ENCODE assay signal across 12 mouse cellular contexts in genomic region chr11:88560634-88561033, GRCm38 (mm10).
DNase-seq lines count a peak whose midpoint lies in the region; ATAC-seq and TF ChIP-seq lines count a peak whose summit lies in the region.
"Had no signal": no experiment of that assay in that cellular context is flagged by ENCODE, and none has a peak within 500 bp of the region (broad histone marks: within the 10 kb centered on the region; RNA-seq: fewer than 3 reads in every experiment).

No protein-coding gene starts in this region.

- peak overlapping the region; percentile 32; the same call in 1 of the 2 replicates for H3K4me2 ChIP-seq in heart, embryonic 16.5 days (ENCODE audit: low read depth, low read length)
- H3K4me2 ChIP-seq in midbrain, embryonic 11.5 days: no peak overlapping the region
- no peak overlapping the region for H3K4me2 ChIP-seq in midbrain, embryonic 16.5 days (ENCODE audit: low read length)
- H3K4me2 ChIP-seq in hindbrain, embryonic 15.5 days: no peak overlapping the region
- no peak overlapping the region for H3K4me2 ChIP-seq in stomach, embryonic 16.5 days (ENCODE audit: low read depth, low read length)

- H3K27me3 ChIP-seq in heart, embryonic 16.5 days (ENCODE audit: control insufficient read depth, insufficient read depth, low read length): no peaks in the 10 kb centered on the region
- no peaks in the 10 kb centered on the region for H3K27me3 ChIP-seq in midbrain, embryonic 11.5 days (ENCODE audit: control insufficient read depth, insufficient read depth, low read length)
- H3K27me3 ChIP-seq in midbrain, embryonic 16.5 days (ENCODE audit: control insufficient read depth, insufficient read depth, low read depth, low read length): no peaks in the 10 kb centered on the region
- H3K27me3 ChIP-seq in hindbrain, embryonic 15.5 days: no peaks in the 10 kb centered on the region
- no peaks in the 10 kb centered on the region for H3K27me3 ChIP-seq in stomach, embryonic 16.5 days (ENCODE audit: control insufficient read depth, insufficient read depth, low read length)
- no peaks in the 10 kb centered on the region for H3K27me3 ChIP-seq in thymus, adult 2 months (ENCODE audit: control insufficient read depth, insufficient read depth, low read length)
- H3K27me3 ChIP-seq: CH12.LX had no signal

- no peak for TF ChIP-seq POLR2A in thymus, adult 2 months (IDR thresholded peaks at IDR 0.05; ENCODE audit: control insufficient read depth, extremely low read depth, insufficient read depth, low read length, poor library complexity)

- DNase-seq in heart, postnatal 36 days: no peak
- DNase-seq in midbrain, embryonic 11.5 days (ENCODE audit: low spot score, missing footprints): peak; percentile 87
- no peak for DNase-seq in thymus, adult 2 months
- DNase-seq in adrenal gland, adult 8-10 months: no peak
- DNase-seq: forebrain, postnatal 0 days; thymus, postnatal 25 days had no signal

- H3K36me3 ChIP-seq in heart, embryonic 16.5 days (ENCODE audit: control insufficient read depth, insufficient read depth): no peaks in the 10 kb centered on the region
- peaks cover 2% of the 10 kb centered on the region; the same call in 1 of the 2 replicates for H3K36me3 ChIP-seq in midbrain, embryonic 11.5 days (ENCODE audit: control insufficient read depth, insufficient read depth, low read length)
- H3K36me3 ChIP-seq in midbrain, embryonic 16.5 days (ENCODE audit: control insufficient read depth, insufficient read depth, low read length): no peaks in the 10 kb centered on the region
- H3K36me3 ChIP-seq in hindbrain, embryonic 15.5 days: no peaks in the 10 kb centered on the region
- no peaks in the 10 kb centered on the region for H3K36me3 ChIP-seq in stomach, embryonic 16.5 days (ENCODE audit: control insufficient read depth, insufficient read depth, low read length)
- H3K36me3 ChIP-seq in thymus, adult 2 months (ENCODE audit: control insufficient read depth, insufficient read depth, low read length): no peaks in the 10 kb centered on the region

- H3K9me3 ChIP-seq in heart, embryonic 16.5 days (replicated peaks; ENCODE audit: control insufficient read depth, low read length): no peaks in the 10 kb centered on the region
- H3K9me3 ChIP-seq in midbrain, embryonic 11.5 days (ENCODE audit: control insufficient read depth, low read length): no peaks in the 10 kb centered on the region
- H3K9me3 ChIP-seq in midbrain, embryonic 16.5 days (replicated peaks; ENCODE audit: control insufficient read depth, low read length, poor library complexity, severe bottlenecking): no peaks in the 10 kb centered on the region
- H3K9me3 ChIP-seq in hindbrain, embryonic 15.5 days: no peaks in the 10 kb centered on the region
- H3K9me3 ChIP-seq in stomach, embryonic 16.5 days (replicated peaks; ENCODE audit: control insufficient read depth, low read length): no peaks in the 10 kb centered on the region

- H3K9ac ChIP-seq in heart, embryonic 16.5 days (ENCODE audit: low read length): peak overlapping the region; percentile 60
- no peak overlapping the region for H3K9ac ChIP-seq in midbrain, embryonic 11.5 days (ENCODE audit: low read length)
- no peak overlapping the region for H3K9ac ChIP-seq in midbrain, embryonic 16.5 days (ENCODE audit: low read depth, low read length)
- no peak overlapping the region for H3K9ac ChIP-seq in hindbrain, embryonic 15.5 days
- peak overlapping the region; percentile 56; the same call in 1 of the 2 replicates for H3K9ac ChIP-seq in stomach, embryonic 16.5 days (ENCODE audit: low read length)
- H3K9ac ChIP-seq: forebrain, postnatal 0 days had no signal

- H3K4me3 ChIP-seq in heart, embryonic 16.5 days (ENCODE audit: low read length): no peak overlapping the region
- no peak overlapping the region for H3K4me3 ChIP-seq in midbrain, embryonic 11.5 days (ENCODE audit: low read depth, low read length)
- H3K4me3 ChIP-seq in midbrain, embryonic 16.5 days (ENCODE audit: low read depth, low read length): no peak overlapping the region
- H3K4me3 ChIP-seq in hindbrain, embryonic 15.5 days: no peak overlapping the region
- no peak overlapping the region for H3K4me3 ChIP-seq in stomach, embryonic 16.5 days (replicated peaks; ENCODE audit: low read length)
- H3K4me3 ChIP-seq in thymus, adult 2 months (ENCODE audit: control insufficient read depth, insufficient read depth, low read length): no peak overlapping the region

- peak overlapping the region; percentile 91 for H3K27ac ChIP-seq in heart, embryonic 16.5 days (ENCODE audit: low read length)
- peak overlapping the region; percentile 59; the same call in 1 of the 2 replicates for H3K27ac ChIP-seq in midbrain, embryonic 11.5 days (ENCODE audit: low read depth, low read length)
- H3K27ac ChIP-seq in midbrain, embryonic 16.5 days (ENCODE audit: low read length): no peak overlapping the region
- H3K27ac ChIP-seq in hindbrain, embryonic 15.5 days (replicated peaks): peak overlapping the region; percentile 60; the same call in 1 of the 2 replicates
- H3K27ac ChIP-seq in stomach, embryonic 16.5 days (ENCODE audit: low read length): peak overlapping the region; percentile 48; the same call in 1 of the 2 replicates
- no peak overlapping the region for H3K27ac ChIP-seq in thymus, adult 2 months (ENCODE audit: control insufficient read depth, insufficient read depth, low read length)
- H3K27ac ChIP-seq: macrophage had no signal

- WGBS in heart, embryonic 16.5 days: 48% methylated on average over 9 of the region's 9 CpGs
- WGBS in midbrain, embryonic 11.5 days: 63% methylated on average over 9 of the region's 9 CpGs
- 67% methylated on average over 9 of the region's 9 CpGs for WGBS in midbrain, embryonic 16.5 days
- 59% methylated on average over 9 of the region's 9 CpGs for WGBS in hindbrain, embryonic 15.5 days
- WGBS in stomach, embryonic 16.5 days: 78% methylated on average over 9 of the region's 9 CpGs
- WGBS in thymus, adult 2 months: 96% methylated on average over 9 of the region's 9 CpGs

- intact Hi-C loops in heart, postnatal 36 days (cut with DNase I): no loop called here

- TF ChIP-seq CTCF in thymus, adult 2 months (IDR thresholded peaks at IDR 0.05; ENCODE audit: borderline replicate concordance, control insufficient read depth, extremely low read depth, insufficient read depth, low read length, poor library complexity): no peak

- H3K4me1 ChIP-seq in heart, embryonic 16.5 days (ENCODE audit: control insufficient read depth, insufficient read depth, low read length): peaks cover 73% of the 10 kb centered on the region
- peaks cover 72% of the 10 kb centered on the region for H3K4me1 ChIP-seq in midbrain, embryonic 11.5 days (ENCODE audit: control insufficient read depth, insufficient read depth, low read length)
- H3K4me1 ChIP-seq in midbrain, embryonic 16.5 days (ENCODE audit: control insufficient read depth, insufficient read depth, low read length): peaks cover 24% of the 10 kb centered on the region
- peaks cover 70% of the 10 kb centered on the region for H3K4me1 ChIP-seq in hindbrain, embryonic 15.5 days (replicated peaks)
- H3K4me1 ChIP-seq in stomach, embryonic 16.5 days (ENCODE audit: control insufficient read depth, insufficient read depth, low read length): peaks cover 38% of the 10 kb centered on the region
- H3K4me1 ChIP-seq in thymus, adult 2 months (replicated peaks; ENCODE audit: control insufficient read depth, insufficient read depth, low read length): peaks cover 14% of the 10 kb centered on the region

- ATAC-seq in heart, embryonic 16.5 days (replicated peaks; ENCODE audit: extremely low read depth, insufficient read depth, low FRiP score): no peak
- no peak for ATAC-seq in midbrain, embryonic 11.5 days (ENCODE audit: low FRiP score)
- ATAC-seq in midbrain, embryonic 16.5 days: no peak
- ATAC-seq in hindbrain, embryonic 15.5 days (ENCODE audit: low FRiP score, low read depth): no peak
- no peak for ATAC-seq in stomach, embryonic 16.5 days (ENCODE audit: insufficient read depth, low FRiP score)
- ATAC-seq: forebrain, postnatal 0 days had no signal

Comparison
In these comparisons a context has a peak if more than half of its experiments do, and no peak if none do; other contexts are left out.
1. H3K27ac ChIP-seq: peak in heart, embryonic 16.5 days (single experiment), midbrain, embryonic 11.5 days (single experiment), hindbrain, embryonic 15.5 days (single experiment) and stomach, embryonic 16.5 days (single experiment); none in midbrain, embryonic 16.5 days (single experiment) and thymus, adult 2 months (single experiment).
2. H3K9ac ChIP-seq: peak in heart, embryonic 16.5 days (single experiment) and stomach, embryonic 16.5 days (single experiment); none in midbrain, embryonic 11.5 days (single experiment), midbrain, embryonic 16.5 days (single experiment) and hindbrain, embryonic 15.5 days (single experiment).